Mouse (Mus musculus) heart, adult 11 months (tissue): ENCODE results near the gene Gm11060.

ENCODE experiments used
- DNase-seq: peaks from one replicate; pipeline ENCODE4 v3.0.0; 2022

Gene Gm11060

DNA sequence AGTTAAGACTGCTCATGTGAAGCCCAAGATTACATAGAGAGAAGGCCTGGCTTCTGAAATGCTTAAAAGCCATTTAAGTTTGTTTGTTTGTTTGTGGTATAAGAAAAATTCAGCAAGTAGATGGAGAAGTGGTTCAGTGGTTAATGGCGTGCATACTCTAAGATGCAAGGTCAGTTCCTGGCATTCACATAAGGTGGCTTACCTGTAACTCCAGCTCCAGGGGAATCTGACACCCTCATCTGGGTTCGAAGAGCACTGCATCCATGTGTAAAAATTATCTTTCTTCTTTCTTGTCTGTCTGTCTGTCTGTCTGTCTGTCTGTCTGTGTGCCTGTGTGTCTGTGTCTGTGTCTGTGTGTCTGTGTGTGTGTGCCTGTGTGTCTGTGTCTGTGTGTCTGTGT, at the start of gene Gm11060:
Gene Gm11060, plus strand, starts transcription at position 301 of the 400 bp plus-strand sequence.
- DNase-seq: no peak

DNA sequence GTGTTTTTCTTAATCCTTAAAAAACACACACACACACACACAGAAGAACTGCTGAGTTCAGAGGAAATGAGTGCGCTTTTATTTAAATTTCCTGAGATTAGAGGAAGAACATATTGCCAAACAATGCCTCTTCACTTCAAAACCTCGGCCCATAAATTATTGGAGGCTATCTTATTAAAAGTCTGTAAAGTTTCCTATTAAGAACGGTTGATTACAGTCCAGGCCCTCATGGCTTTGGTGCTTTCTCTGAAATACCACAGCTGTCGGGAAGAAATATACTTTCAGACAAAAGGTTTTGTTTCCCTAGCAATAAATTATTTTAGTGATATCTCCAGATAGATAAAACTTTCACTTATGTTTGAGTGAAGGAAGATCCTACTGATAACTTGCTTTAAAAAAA, 48.7 kb upstream of the Gm11060 start:
- no peak for DNase-seq

DNA sequence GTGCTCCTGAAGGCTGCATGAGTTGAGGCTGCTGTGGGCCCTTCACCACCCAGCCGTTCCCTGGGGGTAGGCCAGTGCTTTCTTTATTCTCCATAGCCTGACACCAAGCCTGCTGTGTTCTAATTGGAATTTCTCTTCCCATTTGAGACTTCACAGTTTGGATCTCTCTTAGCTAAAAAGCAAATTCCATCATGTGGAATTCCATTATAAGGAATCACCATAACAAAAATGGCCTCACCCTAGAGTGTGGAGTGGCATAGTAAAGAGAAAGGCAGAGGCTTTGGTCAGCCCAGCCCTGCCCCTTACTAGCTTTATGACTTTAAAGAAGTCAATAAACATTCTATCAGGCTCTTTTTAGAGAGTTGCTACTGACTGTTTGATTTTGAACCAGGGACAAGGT, 43.5 kb upstream of the Gm11060 start:
- no peak for DNase-seq

DNA sequence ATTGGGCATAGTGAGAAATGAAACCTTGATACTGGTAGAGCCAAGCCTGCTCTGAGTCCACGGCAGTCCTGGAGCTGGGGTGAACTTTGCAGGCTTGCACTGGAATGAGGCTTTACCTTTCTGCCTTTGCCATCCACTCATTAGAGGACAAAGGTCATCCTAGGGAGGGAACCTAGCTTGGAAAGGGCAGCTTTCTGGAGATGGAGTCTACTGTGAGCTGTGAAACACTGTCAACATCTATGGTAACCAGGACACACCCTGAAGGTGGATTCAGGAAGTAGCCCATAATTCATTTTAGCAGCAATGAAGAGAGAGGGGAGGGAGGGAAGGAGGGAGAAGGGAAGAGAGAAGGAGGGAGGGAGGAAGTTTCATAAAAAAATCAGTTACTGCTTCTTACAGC, 36.3 kb upstream of the Gm11060 start:
- DNase-seq: peak; percentile 71

DNA sequence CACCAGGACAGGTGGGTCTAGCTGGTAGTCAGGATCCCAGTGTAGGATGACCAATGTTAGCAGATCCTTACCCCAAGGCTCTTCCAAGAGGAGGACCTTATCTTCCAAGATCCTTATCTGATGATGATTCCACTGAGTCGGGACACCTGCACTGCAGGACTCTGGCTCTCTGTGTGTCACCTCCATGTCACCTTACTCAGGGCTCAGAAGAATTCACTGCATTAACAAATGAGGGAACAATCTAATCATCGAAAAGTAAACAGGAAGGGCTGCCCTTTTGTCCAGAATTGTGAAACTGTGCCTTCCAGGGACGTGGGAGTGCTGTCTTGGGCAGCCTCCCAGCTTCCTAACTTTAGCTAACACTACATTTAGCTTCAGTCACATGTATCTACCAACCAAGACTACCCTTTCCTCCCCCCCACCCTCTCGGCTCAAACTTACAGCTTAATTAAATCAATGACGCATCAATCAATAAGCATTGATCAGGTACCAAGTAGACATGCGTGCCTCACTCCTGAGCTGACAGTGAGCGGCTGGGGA, 33.2 kb upstream of the Gm11060 start:
- peak; percentile 67 for DNase-seq

DNA sequence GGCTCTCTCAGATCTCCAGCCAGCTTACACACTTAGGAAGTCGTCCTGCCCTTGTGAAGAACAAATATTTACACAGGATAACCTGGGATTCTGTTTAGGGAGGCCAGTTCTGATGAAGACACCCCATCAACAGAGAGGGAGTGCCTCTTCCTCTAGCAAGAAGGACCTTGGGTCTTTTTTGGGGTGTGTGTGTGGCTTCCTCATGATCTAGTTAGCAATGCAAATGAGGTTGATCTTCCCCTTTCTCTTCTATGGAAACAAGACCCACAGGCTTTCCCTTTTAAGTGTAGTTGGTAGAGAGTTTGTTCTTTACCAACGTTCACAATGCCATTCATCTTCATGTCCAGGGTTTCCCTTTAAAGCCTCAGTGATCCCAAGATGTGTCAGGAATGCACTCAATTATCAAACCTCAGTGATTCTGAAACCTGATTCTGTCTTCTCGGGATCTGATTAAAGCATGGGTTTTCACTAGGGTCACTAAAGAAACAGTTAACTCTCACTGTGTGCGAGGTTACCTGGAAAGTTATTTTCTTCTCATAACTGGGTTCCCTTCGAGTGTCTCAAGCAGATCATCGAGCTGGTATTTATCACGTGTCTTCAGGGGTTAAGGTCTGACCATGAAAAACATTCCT, 29.0 kb upstream of the Gm11060 start:
- no peak for DNase-seq

DNA sequence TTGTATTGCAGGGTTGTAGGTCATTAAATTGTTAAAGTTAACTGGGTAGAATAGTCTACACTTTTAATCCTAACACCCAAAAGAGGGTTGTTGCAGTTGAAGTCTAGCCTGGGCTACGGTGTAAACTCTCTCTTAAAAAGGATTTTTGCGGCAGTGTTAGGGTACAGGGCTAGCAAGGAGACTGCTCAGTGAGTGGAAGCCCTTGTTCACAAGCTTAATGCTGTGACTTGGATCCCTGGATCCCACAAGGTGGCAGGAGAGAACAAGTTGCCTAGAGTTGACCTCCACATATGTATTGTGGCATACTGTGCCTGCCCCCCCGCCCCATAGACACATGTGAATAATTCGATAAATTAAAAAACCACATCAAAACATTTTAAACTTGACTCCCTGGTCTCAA, 19.3 kb upstream of the Gm11060 start:
- peak; percentile 52 for DNase-seq

DNA sequence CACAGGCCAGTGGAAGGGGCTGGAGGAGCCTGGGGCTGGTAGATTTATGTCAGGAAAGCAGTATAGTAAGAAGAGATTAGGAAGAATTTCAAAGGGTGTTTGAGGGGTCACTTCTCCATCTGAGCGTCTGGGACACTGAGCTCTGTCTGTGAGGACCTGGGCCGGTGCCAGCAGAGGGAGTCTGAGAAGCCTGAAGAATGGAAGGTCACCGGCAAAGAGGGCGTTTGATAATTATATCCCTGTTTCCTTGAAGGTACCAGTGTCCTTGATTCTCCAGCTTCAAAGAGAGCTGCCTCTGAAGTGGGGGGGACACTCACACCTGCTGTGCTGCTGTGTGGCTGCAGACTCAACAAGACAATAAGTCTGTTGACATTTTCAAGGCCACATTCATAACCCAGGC, 17.6 kb upstream of the Gm11060 start:
- DNase-seq: no peak

DNA sequence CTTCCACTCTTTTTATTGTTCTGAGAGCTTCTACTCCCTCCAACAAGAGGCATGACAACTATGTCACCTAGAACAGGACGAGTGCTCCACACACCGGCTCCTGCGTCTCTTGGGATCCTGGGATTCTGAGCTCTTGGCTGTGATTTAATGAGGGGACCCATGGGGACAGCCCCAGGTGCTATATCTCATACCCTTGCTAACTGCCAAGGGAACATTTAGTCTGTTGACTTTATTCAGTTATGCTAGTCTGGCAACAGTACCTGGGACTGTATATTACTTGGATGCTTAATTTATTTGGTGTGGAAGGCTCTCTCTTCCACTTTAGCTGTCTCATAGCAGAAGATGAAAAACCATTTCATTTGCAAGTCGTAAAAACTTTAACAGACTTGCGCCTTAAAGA, 16.0 kb upstream of the Gm11060 start:
- DNase-seq: no peak

DNA sequence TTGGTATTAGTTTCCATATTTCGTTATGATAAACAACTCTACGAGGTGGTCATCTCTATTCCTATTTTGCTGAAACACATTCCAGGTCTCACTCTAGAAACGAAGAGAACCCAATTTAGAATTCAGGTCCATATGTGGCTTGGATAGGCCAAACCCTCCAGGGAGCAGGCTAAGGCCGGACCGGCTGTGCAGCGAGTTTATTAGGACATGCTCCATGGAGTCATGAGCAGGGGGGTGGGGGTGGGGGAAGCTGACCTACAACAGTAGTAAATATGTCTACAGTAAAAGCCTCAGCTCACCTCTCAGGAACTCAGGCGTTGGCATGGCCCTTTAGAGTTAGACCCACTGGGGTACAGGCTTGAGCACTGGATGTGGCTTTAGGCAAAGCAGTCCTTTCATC, 14.7 kb upstream of the Gm11060 start:
- no peak for DNase-seq

DNA sequence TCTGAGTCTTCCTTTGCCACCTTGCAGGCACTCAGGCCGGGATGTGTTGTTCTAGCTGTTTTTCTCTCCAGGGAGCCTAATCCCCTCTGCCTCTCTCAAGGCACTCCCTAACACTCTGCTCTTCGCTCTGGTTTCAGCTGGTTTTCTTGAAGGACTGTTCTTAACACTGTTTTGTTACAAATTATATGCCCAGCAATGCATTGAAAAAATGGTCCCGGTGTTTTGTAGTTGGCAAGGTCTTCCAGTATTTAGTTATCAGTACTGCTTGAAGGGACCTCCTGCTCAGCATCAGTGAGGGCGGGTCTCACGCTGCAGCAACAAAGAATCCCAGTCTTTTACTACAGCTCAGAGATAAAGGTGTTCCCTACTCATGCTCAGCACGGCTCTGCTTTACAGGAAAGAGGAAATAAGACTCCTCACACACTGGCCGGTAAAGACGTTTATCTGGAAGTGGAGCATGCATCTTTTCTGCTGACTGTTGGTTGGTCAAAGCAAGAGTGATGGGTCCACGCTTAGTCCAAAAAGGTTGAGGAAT, 9.5 kb upstream of the Gm11060 start:
- DNase-seq: peak; percentile 76

DNA sequence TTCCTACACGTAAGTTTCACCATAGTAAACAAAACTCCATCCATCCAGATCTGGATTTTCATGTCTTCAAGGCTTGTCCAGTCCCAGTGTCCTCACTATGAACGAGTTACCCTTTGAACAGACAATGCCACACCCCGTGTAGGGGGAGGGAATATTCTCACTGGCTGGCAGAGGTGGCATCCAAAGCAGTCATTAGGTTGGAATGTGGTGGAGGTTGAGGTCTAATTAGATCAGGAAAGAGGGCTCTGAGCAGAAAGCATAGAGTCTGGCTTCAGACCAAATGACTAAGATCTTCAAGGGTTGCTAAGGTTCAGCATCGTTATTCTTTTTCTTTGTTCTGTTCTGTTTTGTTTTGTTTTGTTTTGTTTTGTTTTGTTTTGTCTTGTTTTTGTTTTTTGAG, 7.8 kb upstream of the Gm11060 start:
- DNase-seq: no peak

DNA sequence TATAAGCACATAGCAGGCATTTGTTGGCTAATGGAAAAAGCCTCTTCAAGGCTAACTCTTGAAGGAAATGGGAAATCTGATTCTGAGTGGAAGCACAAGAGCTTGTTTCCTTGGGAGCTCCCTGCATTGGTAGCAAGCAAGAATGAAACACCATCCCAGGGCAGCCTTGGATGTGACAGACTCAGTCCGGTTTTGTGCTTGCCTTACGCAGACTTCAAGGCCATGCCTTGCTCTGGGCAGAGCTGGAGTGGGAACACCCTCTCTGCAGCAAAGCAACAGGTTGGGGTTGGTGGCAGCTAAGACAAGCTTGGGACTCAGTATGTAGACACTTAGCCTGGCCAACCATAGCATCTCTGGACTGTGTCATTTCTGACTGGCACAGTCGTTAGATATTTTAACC, 5.7 kb upstream of the Gm11060 start:
- DNase-seq: no peak

DNA sequence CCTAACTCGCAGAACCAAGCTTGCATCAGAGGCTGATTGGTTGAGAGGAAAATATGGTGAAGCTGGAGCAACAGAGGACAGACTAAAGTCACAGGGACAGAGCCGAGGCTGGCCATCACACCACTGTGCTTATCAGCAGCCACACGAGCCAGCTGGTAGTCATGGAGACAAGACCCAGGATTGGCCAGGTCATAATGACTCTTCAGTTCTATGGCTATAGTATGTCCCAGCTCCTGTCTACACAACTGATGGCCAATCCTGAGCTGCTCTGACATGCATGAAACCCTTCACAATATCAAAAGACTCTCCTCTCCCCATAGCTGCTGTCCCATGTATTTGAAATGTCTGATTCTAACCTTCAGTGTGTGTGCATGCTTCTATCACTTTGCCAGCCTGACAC, 3.8 kb upstream of the Gm11060 start:
- no peak for DNase-seq

DNA sequence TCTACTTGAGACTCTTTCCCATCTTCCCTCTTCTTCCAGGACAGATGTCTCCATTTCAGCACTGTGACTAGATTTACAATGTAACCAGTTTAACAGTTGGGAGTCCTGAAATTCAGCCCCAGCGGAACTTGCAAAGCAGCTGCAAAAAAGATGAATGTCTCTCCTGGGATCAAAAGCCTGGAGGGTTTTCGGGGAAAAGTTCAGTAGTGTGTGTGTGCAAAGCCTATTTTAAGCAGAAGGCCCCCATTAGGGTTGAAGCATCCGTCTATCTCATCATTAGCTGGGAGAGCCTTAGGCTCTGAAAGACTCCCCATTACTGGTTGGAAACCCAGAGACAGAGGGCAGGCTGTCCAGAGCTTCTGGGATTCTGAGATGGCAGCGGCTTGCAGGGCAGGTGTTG, 2.7 kb upstream of the Gm11060 start:
- DNase-seq: peak; percentile 81

DNA sequence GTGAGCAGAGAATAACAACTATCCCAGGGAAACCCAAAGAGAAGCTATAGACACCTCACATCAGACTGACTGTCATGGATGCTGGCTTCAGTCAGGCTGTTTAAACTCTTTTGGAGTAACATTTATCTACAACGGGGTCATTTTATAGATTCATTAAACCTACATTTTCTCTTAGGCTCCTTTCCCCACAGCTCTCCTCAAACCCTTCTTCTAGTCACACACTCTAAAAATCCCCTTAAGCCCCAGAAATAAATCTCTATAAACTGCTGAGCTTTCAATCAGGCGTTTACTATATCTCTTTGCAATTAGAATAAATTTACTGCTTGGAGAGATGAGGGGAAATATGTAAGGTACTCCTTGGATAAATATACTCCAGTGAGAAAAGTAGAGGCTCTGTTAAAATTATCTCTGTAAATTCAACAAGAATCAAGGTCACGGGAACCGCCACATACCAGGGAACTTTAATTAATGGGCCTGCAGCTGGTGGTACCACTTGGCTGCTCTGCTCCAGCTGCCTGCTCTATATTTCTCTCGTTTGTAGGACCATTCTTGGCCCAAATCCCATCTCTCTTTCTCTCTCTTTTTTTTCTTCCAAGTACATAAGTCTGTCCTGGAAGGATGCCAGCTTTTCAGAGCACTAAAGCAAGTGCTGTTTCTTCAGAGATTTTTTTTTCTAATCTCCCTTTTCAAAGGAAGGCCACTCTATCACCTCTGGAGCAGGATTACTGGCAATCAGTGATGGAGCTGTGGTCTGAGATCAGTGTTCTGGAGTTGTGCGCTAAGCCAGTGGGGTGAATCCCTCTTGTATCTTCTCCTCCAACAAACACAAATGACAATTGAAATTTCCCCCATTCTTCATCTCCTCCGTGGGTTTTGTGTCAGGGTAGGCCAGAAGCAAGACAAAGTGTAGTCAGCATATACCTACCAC, 2.0 kb upstream of the Gm11060 start:
- DNase-seq: no peak

DNA sequence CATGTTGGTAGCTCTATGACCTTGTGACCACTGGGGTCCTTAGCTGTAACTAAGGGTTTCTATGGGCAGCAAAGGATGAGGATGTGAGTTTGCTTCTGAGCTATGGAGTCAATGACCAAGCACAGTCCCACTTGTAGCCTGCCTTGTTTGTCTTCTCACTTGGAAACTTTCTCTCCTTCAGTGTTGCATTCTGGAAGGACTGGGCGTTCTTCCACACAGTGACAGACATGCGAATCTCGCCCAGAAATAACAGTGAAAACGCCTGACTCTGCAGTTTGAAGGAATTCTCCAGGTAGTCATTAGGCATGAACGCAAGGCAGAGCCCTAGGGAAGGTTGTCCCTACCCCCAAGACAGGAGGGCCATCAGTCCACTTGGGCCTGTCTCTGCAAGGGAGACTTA, 827 bp upstream of the Gm11060 start:
- peak; percentile 88 for DNase-seq

DNA sequence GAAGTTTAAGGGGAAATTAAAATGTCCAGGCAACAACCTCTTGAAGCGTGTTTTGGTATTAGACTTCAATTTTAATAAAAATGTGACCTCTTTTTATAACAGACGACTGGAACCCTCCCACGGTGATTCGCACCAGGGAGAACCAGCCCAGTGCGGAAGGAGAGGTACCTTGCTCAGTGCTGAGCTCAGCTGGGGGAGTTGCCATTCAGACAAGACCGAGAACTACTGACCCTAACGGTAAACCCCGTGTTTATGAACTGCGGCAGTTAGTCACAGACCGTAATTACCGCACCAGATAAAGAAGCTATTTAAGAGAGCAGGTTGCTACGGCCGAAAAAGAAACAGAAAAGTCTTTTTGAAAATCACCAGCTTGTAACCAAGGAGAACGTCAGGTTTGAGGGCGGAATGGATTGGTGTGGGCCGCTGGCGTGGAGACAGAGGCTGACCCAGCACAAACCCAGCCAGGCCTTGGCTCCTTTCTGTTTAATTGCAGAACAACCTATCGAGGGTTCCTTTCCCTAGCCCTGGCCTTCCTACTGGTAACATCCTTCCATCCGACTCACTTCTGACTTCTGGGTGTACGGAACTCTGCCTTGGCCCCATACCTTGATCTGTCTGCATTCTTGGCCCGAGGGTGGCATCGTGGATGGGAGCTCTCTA, 5.6 kb downstream of the Gm11060 start:
- no peak for DNase-seq

DNA sequence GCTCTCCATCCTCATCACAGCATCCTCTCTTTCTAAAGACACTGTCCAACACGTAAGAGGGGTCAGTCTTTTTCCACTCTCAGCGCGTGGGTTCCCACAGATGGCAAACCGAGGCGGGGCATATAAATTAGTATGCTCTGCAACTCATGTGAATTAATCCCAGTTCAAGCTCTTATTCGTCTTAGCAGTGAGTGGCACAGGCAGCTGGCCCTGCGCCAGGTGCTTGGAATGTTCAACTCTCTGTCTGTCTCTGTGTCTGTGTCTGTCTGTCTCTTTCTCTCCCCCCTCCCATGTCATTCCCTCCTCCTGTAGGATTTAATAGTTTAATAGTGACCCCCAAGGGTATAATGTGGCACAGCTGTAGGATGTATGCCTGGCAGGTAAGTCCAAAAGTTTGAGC, 7.6 kb downstream of the Gm11060 start:
- peak; percentile 65 for DNase-seq

DNA sequence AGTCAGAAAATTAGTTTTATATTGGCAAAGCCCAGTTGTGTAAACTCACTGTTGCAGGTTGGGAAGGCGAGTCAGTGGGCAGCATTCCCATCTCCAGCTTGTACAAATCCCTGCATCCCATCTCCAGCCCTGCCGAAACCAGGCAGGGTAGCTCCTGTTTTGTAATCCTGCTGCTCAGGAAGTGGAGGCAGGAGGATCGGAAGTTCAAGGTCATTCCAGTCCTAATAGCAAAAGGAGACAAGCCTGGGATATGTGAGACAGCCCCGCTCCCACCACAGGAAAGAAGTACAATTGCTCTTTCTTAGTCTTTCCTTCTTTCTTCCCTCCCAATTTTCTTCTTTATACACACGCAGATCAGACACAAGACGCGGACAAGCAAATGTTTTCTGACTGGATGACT, 8.7 kb downstream of the Gm11060 start:
- peak; percentile 84 for DNase-seq

DNA sequence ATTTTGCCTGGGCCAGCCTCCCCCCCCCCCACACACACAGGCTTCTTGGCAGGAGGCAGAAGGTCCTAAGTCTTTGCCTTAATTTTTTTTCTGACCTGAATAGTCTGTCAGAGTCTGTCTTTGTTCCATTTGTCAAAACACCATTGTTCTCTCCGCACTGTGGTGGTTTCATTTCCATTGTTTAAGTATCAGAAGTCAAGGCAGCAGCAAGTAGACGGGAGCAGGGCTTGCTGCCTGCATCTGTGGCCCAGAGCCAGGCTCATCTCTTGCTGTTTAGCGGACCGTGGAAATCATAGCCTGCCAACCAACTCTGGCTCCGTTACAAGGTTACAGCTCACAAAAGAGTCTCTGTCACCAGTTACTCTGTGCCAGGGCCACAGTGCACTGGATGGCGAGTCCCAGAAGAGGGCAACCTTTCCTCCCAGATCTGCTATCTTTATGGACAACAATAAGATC, 16.9 kb downstream of the Gm11060 start:
- DNase-seq: peak; percentile 97

DNA sequence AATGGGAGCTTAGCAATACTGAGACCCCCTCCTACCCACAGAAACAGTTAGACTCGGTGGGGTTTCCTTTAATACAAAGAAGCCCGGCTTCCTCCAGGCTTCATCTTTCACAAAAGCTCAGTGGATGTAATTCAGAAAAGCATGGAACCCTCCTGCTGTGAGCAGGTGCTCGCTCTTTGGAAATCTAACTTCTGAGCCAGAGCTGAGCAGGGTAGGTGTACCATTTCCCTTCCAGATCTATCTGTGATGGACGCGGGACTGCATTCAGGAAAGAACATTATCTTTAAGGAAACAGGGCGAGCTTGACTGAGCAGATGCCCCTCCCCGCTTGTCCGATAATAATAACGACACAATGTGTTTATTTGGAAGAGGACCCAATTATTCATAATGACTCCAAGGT, 22.3 kb downstream of the Gm11060 start:
- peak; percentile 85 for DNase-seq

DNA sequence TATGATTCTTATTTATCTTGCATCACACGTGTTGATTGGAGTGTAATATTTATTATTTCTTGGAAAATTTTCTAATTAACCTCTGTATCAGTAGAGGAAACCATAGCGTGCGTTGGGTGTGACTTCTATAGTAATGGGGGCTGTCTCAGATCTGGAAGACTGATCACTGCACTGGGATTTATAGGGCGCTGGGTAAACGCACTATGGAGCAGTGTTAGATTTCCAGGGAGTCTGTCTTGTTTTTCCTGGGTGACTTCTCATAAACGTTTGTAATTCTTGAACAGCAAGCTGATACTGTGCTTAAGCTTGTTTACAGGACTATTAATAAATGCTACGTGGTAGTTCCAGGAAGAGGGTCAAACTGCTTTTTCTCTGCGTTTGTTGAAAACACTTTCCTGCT, 25.9 kb downstream of the Gm11060 start:
- peak; percentile 64 for DNase-seq
